Mouse (Mus musculus): Measurements from ENCODE around the gene Gm10188. TPM values are rescaled to one million over a fixed set of nuclear protein-coding genes. Genes with fewer than 3 reads are reported as not detected.

The Gm10188 gene
- not detected for total RNA-seq (2021)
- polyA plus RNA-seq (2012; rRNA removed), result not detected in 2 replicates
- long read RNA-seq, result 0 reads

GRCm38 (mm10) chr1:132229667-132230066 is at the start of gene Gm10188:
Gm10188 (minus strand) TSS chr1:132229767.
- Histone ChIP-seq H3K36me3 (ENCODE audit: control insufficient read depth, insufficient read depth, low read length) (no peaks in the 10 kb centered on the region), H3K4me3 (no peak within 1 kb of the TSS), H3K9ac (ENCODE audit: low read depth, low read length) (no peak within 1 kb of the TSS), H3K27me3 (ENCODE audit: control insufficient read depth, insufficient read depth, low read length) (no peaks in the 10 kb centered on the region; the same call in 1 of the 2 replicates), H3K4me1 (ENCODE audit: control insufficient read depth, insufficient read depth, low read length) (no peaks in the 10 kb centered on the region), H3K27ac (no peak within 1 kb of the TSS), H3K79me2 (replicated peaks; ENCODE audit: control insufficient read depth, insufficient read depth, low read length) (no peaks in the 10 kb centered on the region)
- intact Hi-C loops (cut with DNase I), result loop anchor here (10.0 kb wide), 1 partner anchor 245 kb away; no protein-coding TSS in a partner anchor
- TF ChIP-seq CTCF (IDR thresholded peaks at IDR 0.05), result no peak
- TF ChIP-seq EP300 (IDR thresholded peaks at IDR 0.05; ENCODE audit: insufficient read depth, low read depth, low read length), result no peak
- no peak for TF ChIP-seq POLR2A (IDR thresholded peaks at IDR 0.05; ENCODE audit: insufficient read depth, low read depth, low read length)
- WGBS, result 88% methylated on average over 3 of the region's 3 CpGs
- DNase-seq, result no peak

DNA sequence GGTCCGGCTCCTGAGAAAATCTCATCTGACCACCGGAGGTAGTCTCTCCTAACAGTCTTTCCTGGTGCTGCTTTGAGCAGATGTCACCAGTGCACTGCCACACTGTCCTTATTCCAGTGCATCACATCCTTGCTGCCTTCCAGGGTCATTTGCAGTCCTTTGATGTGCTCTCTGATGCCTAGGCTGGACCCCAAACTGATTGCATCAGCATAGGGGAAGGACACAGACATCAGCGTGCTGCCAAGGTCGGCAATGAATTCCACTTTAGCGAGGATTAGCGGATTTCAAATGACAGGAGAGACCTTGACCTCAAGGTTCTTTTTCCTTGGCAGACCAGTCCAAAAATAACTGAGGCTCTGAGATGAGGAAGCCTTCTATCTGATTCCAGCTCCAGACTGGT is 47.6 kb upstream of the Gm10188 start:
- intact Hi-C loops (cut with DNase I), result no loop called here
- no peak for DNase-seq
- Histone ChIP-seq H3K4me3 (no peak overlapping the region), H3K9ac (ENCODE audit: low read depth, low read length) (no peak overlapping the region), H3K79me2 (replicated peaks; ENCODE audit: control insufficient read depth, insufficient read depth, low read length) (no peaks in the 10 kb centered on the region), H3K36me3 (ENCODE audit: control insufficient read depth, insufficient read depth, low read length) (no peaks in the 10 kb centered on the region), H3K4me1 (ENCODE audit: control insufficient read depth, insufficient read depth, low read length) (no peaks in the 10 kb centered on the region), H3K27ac (no peak overlapping the region), H3K27me3 (ENCODE audit: control insufficient read depth, insufficient read depth, low read length) (no peaks in the 10 kb centered on the region)
- WGBS, result 51% methylated on average over 6 of the region's 6 CpGs
- TF ChIP-seq EP300 (IDR thresholded peaks at IDR 0.05; ENCODE audit: insufficient read depth, low read depth, low read length) (no peak), CTCF (IDR thresholded peaks at IDR 0.05) (no peak), POLR2A (IDR thresholded peaks at IDR 0.05; ENCODE audit: insufficient read depth, low read depth, low read length) (no peak)

- no peak for TF ChIP-seq EP300 (IDR thresholded peaks at IDR 0.05; ENCODE audit: insufficient read depth, low read depth, low read length)
- TF ChIP-seq CTCF (IDR thresholded peaks at IDR 0.05), result no peak
- TF ChIP-seq POLR2A (IDR thresholded peaks at IDR 0.05; ENCODE audit: insufficient read depth, low read depth, low read length), result no peak
- intact Hi-C loops (cut with DNase I), result no loop called here
- H3K4me3 ChIP-seq, result no peak overlapping the region
- no peak overlapping the region for H3K27ac ChIP-seq
- 64% methylated on average over 3 of the region's 3 CpGs for WGBS
- H3K79me2 ChIP-seq (replicated peaks; ENCODE audit: control insufficient read depth, insufficient read depth, low read length), result no peaks in the 10 kb centered on the region
- no peaks in the 10 kb centered on the region for H3K27me3 ChIP-seq (ENCODE audit: control insufficient read depth, insufficient read depth, low read length)
- no peaks in the 10 kb centered on the region for H3K36me3 ChIP-seq (ENCODE audit: control insufficient read depth, insufficient read depth, low read length)
- H3K9ac ChIP-seq (ENCODE audit: low read depth, low read length), result no peak overlapping the region
- DNase-seq, result no peak
- H3K4me1 ChIP-seq (ENCODE audit: control insufficient read depth, insufficient read depth, low read length), result no peaks in the 10 kb centered on the region
Measured at GRCm38 (mm10) chr1:132276694-132277093, 47.1 kb upstream of the Gm10188 start.

- no peaks in the 10 kb centered on the region for H3K4me1 ChIP-seq (ENCODE audit: control insufficient read depth, insufficient read depth, low read length)
- no peaks in the 10 kb centered on the region for H3K79me2 ChIP-seq (replicated peaks; ENCODE audit: control insufficient read depth, insufficient read depth, low read length)
- no peak overlapping the region for H3K9ac ChIP-seq (ENCODE audit: low read depth, low read length)
- intact Hi-C loops (cut with DNase I), result no loop called here
- H3K36me3 ChIP-seq (ENCODE audit: control insufficient read depth, insufficient read depth, low read length), result no peaks in the 10 kb centered on the region
- DNase-seq, result no peak
- H3K27ac ChIP-seq, result no peak overlapping the region
- no peak overlapping the region for H3K4me3 ChIP-seq
- no peaks in the 10 kb centered on the region for H3K27me3 ChIP-seq (ENCODE audit: control insufficient read depth, insufficient read depth, low read length)
- no peak for TF ChIP-seq EP300 (IDR thresholded peaks at IDR 0.05; ENCODE audit: insufficient read depth, low read depth, low read length)
- TF ChIP-seq CTCF (IDR thresholded peaks at IDR 0.05), result no peak
- TF ChIP-seq POLR2A (IDR thresholded peaks at IDR 0.05; ENCODE audit: insufficient read depth, low read depth, low read length), result no peak
- 84% methylated on average over 3 of the region's 3 CpGs for WGBS
Measured at GRCm38 (mm10) chr1:132271237-132271636, 41.7 kb upstream of the Gm10188 start.

DNA sequence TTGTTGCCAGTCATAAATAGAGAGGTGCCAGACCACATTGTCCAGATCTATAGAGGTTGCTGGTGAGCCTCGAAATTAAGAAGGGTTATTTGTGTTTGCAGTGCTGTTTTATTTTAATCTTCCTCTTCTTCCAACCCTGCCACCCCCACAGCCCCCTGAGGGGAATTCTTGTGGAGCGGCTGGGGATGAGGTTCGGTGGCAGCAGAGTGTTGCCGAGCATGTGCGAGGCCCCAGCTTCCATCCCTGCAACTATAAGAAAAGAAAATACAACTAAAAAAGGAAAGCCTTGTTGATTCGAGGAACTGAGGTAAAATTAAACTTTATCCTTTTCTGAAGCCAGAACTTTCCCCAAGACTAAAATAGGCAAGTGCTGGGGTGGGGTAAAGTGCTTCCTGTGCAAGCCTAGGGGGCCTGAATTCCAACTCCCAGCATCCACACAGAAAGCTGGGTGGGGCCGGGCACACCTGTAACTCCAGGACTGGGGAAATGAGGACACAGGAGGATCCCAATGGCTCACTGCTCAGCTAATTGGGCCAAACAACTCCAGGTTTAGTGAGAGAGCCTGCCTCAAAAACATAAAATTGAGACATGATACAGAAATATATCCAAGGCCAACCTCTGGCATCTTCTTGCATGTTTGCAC is 39.0 kb upstream of the Gm10188 start:
- intact Hi-C loops (cut with DNase I), result no loop called here
- 69% methylated on average over 7 of the region's 7 CpGs for WGBS
- Histone ChIP-seq H3K9ac (ENCODE audit: low read depth, low read length) (no peak overlapping the region), H3K27ac (no peak overlapping the region), H3K27me3 (ENCODE audit: control insufficient read depth, insufficient read depth, low read length) (no peaks in the 10 kb centered on the region), H3K4me3 (no peak overlapping the region), H3K4me1 (ENCODE audit: control insufficient read depth, insufficient read depth, low read length) (no peaks in the 10 kb centered on the region), H3K36me3 (ENCODE audit: control insufficient read depth, insufficient read depth, low read length) (no peaks in the 10 kb centered on the region), H3K79me2 (replicated peaks; ENCODE audit: control insufficient read depth, insufficient read depth, low read length) (no peaks in the 10 kb centered on the region)
- DNase-seq, result no peak
- no peak for TF ChIP-seq CTCF (IDR thresholded peaks at IDR 0.05)
- no peak for TF ChIP-seq EP300 (IDR thresholded peaks at IDR 0.05; ENCODE audit: insufficient read depth, low read depth, low read length)
- no peak for TF ChIP-seq POLR2A (IDR thresholded peaks at IDR 0.05; ENCODE audit: insufficient read depth, low read depth, low read length)

DNA sequence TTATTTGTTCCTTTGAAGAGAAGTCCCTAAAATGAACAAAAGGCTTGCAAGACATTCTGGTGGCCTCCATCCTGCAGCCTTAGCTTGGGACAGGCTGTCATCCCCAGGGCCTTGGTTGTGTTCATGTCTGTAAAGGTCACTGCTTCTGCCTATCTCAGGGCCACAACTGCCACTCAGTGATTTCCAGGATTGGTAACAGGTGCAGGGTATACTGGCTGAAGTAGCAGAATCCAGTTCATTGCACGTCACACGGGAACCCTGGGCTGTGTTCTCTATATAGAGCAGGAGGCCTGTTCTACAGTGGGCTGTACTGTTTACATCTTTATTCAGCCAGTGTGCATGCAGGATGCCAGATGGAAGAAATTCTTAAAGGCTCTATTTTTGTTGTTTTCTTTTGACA is 38.4 kb upstream of the Gm10188 start:
- Histone ChIP-seq H3K4me1 (ENCODE audit: control insufficient read depth, insufficient read depth, low read length) (no peaks in the 10 kb centered on the region), H3K27me3 (ENCODE audit: control insufficient read depth, insufficient read depth, low read length) (no peaks in the 10 kb centered on the region), H3K36me3 (ENCODE audit: control insufficient read depth, insufficient read depth, low read length) (no peaks in the 10 kb centered on the region), H3K27ac (no peak overlapping the region), H3K4me3 (no peak overlapping the region), H3K9ac (ENCODE audit: low read depth, low read length) (no peak overlapping the region), H3K79me2 (replicated peaks; ENCODE audit: control insufficient read depth, insufficient read depth, low read length) (no peaks in the 10 kb centered on the region)
- no peak for DNase-seq
- TF ChIP-seq CTCF (IDR thresholded peaks at IDR 0.05) (no peak), POLR2A (IDR thresholded peaks at IDR 0.05; ENCODE audit: insufficient read depth, low read depth, low read length) (no peak), EP300 (IDR thresholded peaks at IDR 0.05; ENCODE audit: insufficient read depth, low read depth, low read length) (no peak)
- WGBS, result 83% methylated on average over 2 of the region's 2 CpGs
- intact Hi-C loops (cut with DNase I), result no loop called here

Measured in heart, adult 2 months (tissue).